Mouse (Mus musculus): ENCODE results near the gene Zic5.

- TF ChIP-seq EP300 (IDR thresholded peaks at IDR 0.05; ENCODE audit: insufficient read depth, low read depth, low read length), result no peak
- no peak for TF ChIP-seq CTCF (IDR thresholded peaks at IDR 0.05)
- no peak for TF ChIP-seq POLR2A (IDR thresholded peaks at IDR 0.05; ENCODE audit: insufficient read depth, low read depth, low read length)
Measured at GRCm38 (mm10) chr14:122427204-122427560, 38.3 kb downstream of the Zic5 start.

Data from heart, adult 2 months (tissue).